Mouse (Mus musculus) large intestine, adult 2 months (tissue): Measurements from ENCODE around the gene Tmem235. TPM values are rescaled to one million over a fixed set of nuclear protein-coding genes. Genes with fewer than 3 reads are reported as not detected.
A peak's percentile ranks its signal among the peaks of the same experiment; 100 is the strongest.

Experiments
- DNase-seq: peaks from one replicate; pipeline ENCODE4 v3.0.0-alpha.2; 2012; ENCODE audit warnings: low read depth, low spot score
- WGBS: fragments of 180-500 bp; shearing (Covaris S2); methylation state at CpG from one replicate; pipeline ENCODE4 v1.1.7; 2018; 5-methylcytosine and 5-hydroxymethylcytosine counted together
- polyA plus RNA-seq: library from polyadenylated mRNA; depleted of rRNA; stranded (reverse); fragments of >200 nt; gene quantifications from 2 replicates; pipeline ENCODE4 v1.2.3, GENCODE M21; 2012

Tmem235 gene
- polyA plus RNA-seq, 1 experiment = 0.09 TPM

- no peak for DNase-seq
- WGBS = 58% methylated on average over 3 of the region's 3 CpGs
Measured at GRCm38 (mm10) chr11:117858392-117858791, 2.2 kb upstream of the Tmem235 start.

- 22% methylated on average over 11 of the region's 11 CpGs for WGBS
- peak; percentile 32 for DNase-seq
Measured at GRCm38 (mm10) chr11:117863174-117863856, 2.8 kb downstream of the Tmem235 start.

GRCm38 (mm10) chr11:117864805-117865204 lies 4.3 kb downstream of the Tmem235 start:
- no peak for DNase-seq
- WGBS = 51% methylated on average over 2 of the region's 2 CpGs

- DNase-seq = no peak
Measured at GRCm38 (mm10) chr11:117865988-117866387, 5.4 kb downstream of the Tmem235 start.

GRCm38 (mm10) chr11:117870688-117871365 lies 10.3 kb downstream of the Tmem235 start:
- peak; percentile 72 for DNase-seq
- 40% methylated on average over 12 of the region's 12 CpGs for WGBS

More at GRCm38 (mm10) chr11:117865988-117866387, 5.4 kb downstream of the Tmem235 start:
- 72% methylated on average over 6 of the region's 6 CpGs for WGBS

- DNase-seq = no peak
- 82% methylated on average over 5 of the region's 5 CpGs for WGBS
Measured at GRCm38 (mm10) chr11:117871376-117871775, 10.8 kb downstream of the Tmem235 start.

GRCm38 (mm10) chr11:117871911-117872584 lies 11.5 kb downstream of the Tmem235 start:
- DNase-seq = no peak
- WGBS = 62% methylated on average over 12 of the region's 12 CpGs

GRCm38 (mm10) chr11:117872861-117873608 lies 12.5 kb downstream of the Tmem235 start, which contains the start of gene Tha1:
TSS of gene Tha1 (minus strand) at chr11:117873481.
- WGBS = 2% methylated on average over 51 of the region's 51 CpGs
- peak; percentile 57 for DNase-seq

GRCm38 (mm10) chr11:117874419-117874818 lies 13.9 kb downstream of the Tmem235 start:
- WGBS = 63% methylated on average over 4 of the region's 4 CpGs
- no peak for DNase-seq

- no peak for DNase-seq
Measured at GRCm38 (mm10) chr11:117875681-117876080, 15.1 kb downstream of the Tmem235 start.

GRCm38 (mm10) chr11:117877917-117878745 lies 17.6 kb downstream of the Tmem235 start:
- DNase-seq = peak; percentile 45
- 15% methylated on average over 13 of the region's 13 CpGs for WGBS

More at GRCm38 (mm10) chr11:117875681-117876080, 15.1 kb downstream of the Tmem235 start:
- 73% methylated on average over 6 of the region's 6 CpGs for WGBS

GRCm38 (mm10) chr11:117878892-117879291 lies 18.3 kb downstream of the Tmem235 start:
- 40% methylated on average over 8 of the region's 8 CpGs for WGBS

GRCm38 (mm10) chr11:117879676-117880075 lies 19.1 kb downstream of the Tmem235 start:
- no peak for DNase-seq
- 82% methylated on average over 6 of the region's 6 CpGs for WGBS

More at GRCm38 (mm10) chr11:117878892-117879291, 18.3 kb downstream of the Tmem235 start:
- DNase-seq = no peak

GRCm38 (mm10) chr11:117880336-117880976 lies 19.9 kb downstream of the Tmem235 start:
- WGBS = 91% methylated on average over 9 of the region's 9 CpGs
- DNase-seq = no peak

GRCm38 (mm10) chr11:117880977-117881358 lies 20.4 kb downstream of the Tmem235 start:
- 83% methylated on average over 6 of the region's 6 CpGs for WGBS
- DNase-seq = no peak

GRCm38 (mm10) chr11:117881787-117882186 lies 21.2 kb downstream of the Tmem235 start:
- peak; percentile 35 for DNase-seq
- 4% methylated on average over 8 of the region's 8 CpGs for WGBS

GRCm38 (mm10) chr11:117882208-117882607 lies 21.7 kb downstream of the Tmem235 start:
- DNase-seq = no peak
- WGBS = 52% methylated on average over 1 of the region's 1 CpGs

GRCm38 (mm10) chr11:117886000-117886399 lies 25.4 kb downstream of the Tmem235 start:
- no peak for DNase-seq
- WGBS = 65% methylated on average over 5 of the region's 5 CpGs
